Mouse (Mus musculus): ENCODE results near the gene Spata5. TPM values are rescaled to one million over a fixed set of nuclear protein-coding genes. Genes with fewer than 3 reads are reported as not detected.

Gene Spata5
- polyA plus RNA-seq (2016; fragmentation: Nextera tagmentation; extraction: Ambion mirVana) = 44.8 and 48.9 TPM in 2 replicates

DNA sequence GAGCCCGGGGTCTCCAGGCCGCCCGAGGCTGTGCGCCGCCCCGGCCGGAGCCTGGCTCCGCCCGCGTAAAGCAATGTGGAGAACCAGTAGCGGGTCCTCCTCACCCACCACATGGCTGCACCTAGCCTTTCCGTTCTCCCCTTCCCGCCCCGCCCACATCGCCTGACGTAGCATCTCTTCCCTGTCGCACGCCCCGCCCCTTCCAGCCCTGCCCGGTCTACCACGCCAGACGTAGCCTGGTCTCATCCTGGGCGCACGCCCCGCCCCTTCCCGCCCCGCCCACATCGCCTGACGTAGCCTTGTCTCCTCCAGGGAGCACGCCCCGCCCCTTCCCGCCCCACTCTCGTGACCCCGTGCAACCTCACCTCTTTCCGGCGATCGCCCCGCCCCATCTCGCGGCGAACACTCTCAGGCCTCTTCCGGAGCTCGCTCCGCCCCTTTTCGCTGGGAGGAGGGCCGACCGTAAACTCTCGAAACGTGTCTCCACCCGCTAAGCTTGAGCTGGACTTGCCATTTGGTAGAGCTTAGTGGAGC, at the start of gene Spata5:
Gene Spata5, plus strand, starts transcription at position 439 of the 534 bp plus-strand sequence.
- 1% methylated on average over 40 of the region's 50 CpGs for WGBS
- H3K36me3 ChIP-seq (replicated peaks) = no peaks in the 10 kb centered on the region

DNA sequence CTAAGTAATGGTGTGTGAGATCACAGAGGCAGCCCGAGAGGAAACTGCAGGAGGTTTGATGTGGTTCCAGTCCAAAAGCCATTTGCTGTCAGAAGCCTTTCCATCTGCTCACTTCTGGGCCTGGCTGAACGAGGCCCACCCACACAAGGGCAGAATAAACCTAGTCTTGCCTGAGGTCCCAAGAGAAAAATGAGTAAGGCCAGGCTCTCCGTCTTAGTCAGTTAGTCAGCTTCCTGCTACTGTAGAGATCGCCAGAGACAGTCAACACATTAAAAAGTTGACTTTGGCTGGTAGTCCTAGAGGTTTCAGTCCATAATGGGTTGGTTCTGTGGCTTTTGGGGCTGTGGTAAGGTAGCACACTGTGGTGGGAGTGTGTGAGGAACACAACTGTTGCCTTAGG, 49.3 kb upstream of the Spata5 start:
- no peak overlapping the region for H3K4me2 ChIP-seq
- H3K4me1 ChIP-seq = no peaks in the 10 kb centered on the region
- no peaks in the 10 kb centered on the region for H3K27me3 ChIP-seq
- no peak for ATAC-seq (ENCODE audit: low FRiP score)
- H3K4me3 ChIP-seq (replicated peaks) = no peak overlapping the region
- H3K9ac ChIP-seq = no peak overlapping the region
- no peak overlapping the region for H3K27ac ChIP-seq
- H3K9me3 ChIP-seq = no peaks in the 10 kb centered on the region
- no peaks in the 10 kb centered on the region for H3K36me3 ChIP-seq (replicated peaks)
- WGBS = 83% methylated on average over 4 of the region's 4 CpGs

More for the DNA sequence above, at the start of gene Spata5:
- Histone ChIP-seq H3K27ac (peak within 1 kb of the TSS; percentile 93), H3K4me2 (peak within 1 kb of the TSS; percentile 86), H3K9ac (peak within 1 kb of the TSS; percentile 72), H3K4me3 (replicated peaks) (peak within 1 kb of the TSS; percentile 96), H3K4me1 (peaks cover 19% of the 10 kb centered on the region), H3K9me3 (no peaks in the 10 kb centered on the region), H3K27me3 (no peaks in the 10 kb centered on the region)
- peak; percentile 96 for ATAC-seq (ENCODE audit: low FRiP score)

DNA sequence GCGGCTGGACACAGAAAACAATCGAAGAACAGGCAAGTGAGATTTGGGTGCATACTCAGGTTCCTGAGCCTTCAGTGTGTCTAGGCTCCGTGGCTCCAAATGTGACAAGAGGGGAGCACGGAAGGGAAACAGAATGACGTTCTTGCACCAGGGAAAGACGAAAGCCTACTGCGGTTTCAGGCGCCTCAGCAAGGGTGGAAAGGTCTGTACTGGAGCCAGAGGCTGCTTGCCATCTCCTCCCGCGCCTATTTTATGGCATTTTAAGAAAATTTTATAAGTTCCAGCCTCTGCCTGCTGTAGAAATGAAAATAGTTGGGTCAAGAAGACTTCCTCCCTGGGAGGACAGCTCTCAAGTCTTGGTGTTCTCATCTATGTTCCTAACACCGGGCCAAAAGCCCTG, 46.0 kb upstream of the Spata5 start:
- H3K4me1 ChIP-seq = no peaks in the 10 kb centered on the region
- H3K4me2 ChIP-seq = no peak overlapping the region
- H3K4me3 ChIP-seq (replicated peaks) = no peak overlapping the region
- ATAC-seq (ENCODE audit: low FRiP score) = no peak
- no peaks in the 10 kb centered on the region for H3K36me3 ChIP-seq (replicated peaks)
- no peaks in the 10 kb centered on the region for H3K9me3 ChIP-seq
- no peak overlapping the region for H3K27ac ChIP-seq
- no peak overlapping the region for H3K9ac ChIP-seq
- 91% methylated on average over 11 of the region's 11 CpGs for WGBS
- no peaks in the 10 kb centered on the region for H3K27me3 ChIP-seq

DNA sequence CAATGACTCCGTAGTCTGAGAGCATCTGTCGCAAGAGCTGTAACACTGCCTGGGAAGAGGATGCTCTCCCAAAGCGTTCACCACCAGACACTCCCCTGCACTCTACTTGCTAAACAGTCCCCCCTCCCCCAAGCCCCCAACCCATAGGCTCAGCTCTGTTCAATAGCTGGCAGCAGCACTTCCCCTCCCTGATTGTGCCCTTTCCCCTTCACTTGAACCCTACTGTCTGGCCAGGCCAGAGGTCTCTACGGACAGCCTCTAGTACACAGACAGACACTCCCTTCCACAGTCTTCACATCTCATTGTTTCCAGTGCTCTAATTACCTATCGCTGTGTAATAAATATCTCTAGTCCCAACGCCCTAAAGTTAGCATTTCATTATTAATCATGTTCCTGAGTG, 41.8 kb upstream of the Spata5 start:
- no peak for ATAC-seq (ENCODE audit: low FRiP score)
- 82% methylated on average over 6 of the region's 6 CpGs for WGBS
- no peaks in the 10 kb centered on the region for H3K36me3 ChIP-seq (replicated peaks)

DNA sequence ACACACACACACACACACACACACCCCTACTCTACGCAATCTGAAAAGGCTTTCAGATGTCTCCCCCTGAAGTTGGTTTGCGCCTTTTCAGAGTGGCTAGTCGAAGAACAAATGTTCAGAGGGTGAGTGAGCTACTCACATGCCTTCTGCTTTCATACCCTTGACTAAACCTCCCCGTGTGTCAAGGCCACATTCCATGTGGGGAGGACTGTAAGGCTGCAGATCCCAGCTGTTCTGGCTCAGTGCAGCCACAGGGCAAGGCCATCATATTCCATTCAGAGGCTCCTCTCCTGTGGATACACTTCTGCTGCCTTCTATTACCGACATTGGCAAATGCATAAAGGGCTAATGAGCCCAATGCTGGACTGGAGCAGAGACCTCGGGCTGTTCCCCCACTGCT, 41.3 kb upstream of the Spata5 start:
- no peak for ATAC-seq (ENCODE audit: low FRiP score)
- H3K9me3 ChIP-seq = no peaks in the 10 kb centered on the region
- no peaks in the 10 kb centered on the region for H3K27me3 ChIP-seq
- no peaks in the 10 kb centered on the region for H3K4me1 ChIP-seq
- H3K36me3 ChIP-seq (replicated peaks) = no peaks in the 10 kb centered on the region
- H3K27ac ChIP-seq = no peak overlapping the region
- 78% methylated on average over 6 of the region's 6 CpGs for WGBS
- H3K4me2 ChIP-seq = no peak overlapping the region
- no peak overlapping the region for H3K4me3 ChIP-seq (replicated peaks)
- no peak overlapping the region for H3K9ac ChIP-seq

More for the DNA sequence above, 41.8 kb upstream of the Spata5 start:
- Histone ChIP-seq H3K4me3 (replicated peaks) (no peak overlapping the region), H3K27ac (no peak overlapping the region), H3K9ac (no peak overlapping the region), H3K27me3 (no peaks in the 10 kb centered on the region), H3K4me2 (no peak overlapping the region), H3K4me1 (no peaks in the 10 kb centered on the region), H3K9me3 (no peaks in the 10 kb centered on the region)

DNA sequence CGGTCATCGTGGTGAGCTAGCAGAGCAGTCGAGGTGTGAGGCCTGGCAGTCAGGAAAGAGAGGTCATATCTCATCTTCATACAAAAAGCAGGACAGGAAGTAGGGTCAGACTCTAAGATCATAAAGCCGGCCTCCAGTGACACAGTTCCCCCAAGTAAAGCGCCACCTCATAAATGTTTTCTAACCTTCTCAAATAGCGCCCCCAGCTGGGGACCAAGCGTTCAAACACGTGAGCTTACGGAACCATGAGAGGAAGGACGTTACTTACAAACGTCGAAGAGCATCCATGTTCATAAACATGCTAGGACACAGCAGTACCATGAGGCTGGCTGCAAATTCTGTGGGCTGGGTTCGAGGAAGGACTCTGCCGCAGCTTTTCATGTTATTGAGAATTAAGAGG, 40.5 kb upstream of the Spata5 start:
- no peak overlapping the region for H3K4me2 ChIP-seq
- 83% methylated on average over 14 of the region's 14 CpGs for WGBS
- H3K9ac ChIP-seq = no peak overlapping the region
- H3K27ac ChIP-seq = no peak overlapping the region
- H3K36me3 ChIP-seq (replicated peaks) = no peaks in the 10 kb centered on the region
- ATAC-seq (ENCODE audit: low FRiP score) = no peak
- H3K9me3 ChIP-seq = no peaks in the 10 kb centered on the region
- H3K27me3 ChIP-seq = no peaks in the 10 kb centered on the region
- no peak overlapping the region for H3K4me3 ChIP-seq (replicated peaks)
- H3K4me1 ChIP-seq = no peaks in the 10 kb centered on the region

DNA sequence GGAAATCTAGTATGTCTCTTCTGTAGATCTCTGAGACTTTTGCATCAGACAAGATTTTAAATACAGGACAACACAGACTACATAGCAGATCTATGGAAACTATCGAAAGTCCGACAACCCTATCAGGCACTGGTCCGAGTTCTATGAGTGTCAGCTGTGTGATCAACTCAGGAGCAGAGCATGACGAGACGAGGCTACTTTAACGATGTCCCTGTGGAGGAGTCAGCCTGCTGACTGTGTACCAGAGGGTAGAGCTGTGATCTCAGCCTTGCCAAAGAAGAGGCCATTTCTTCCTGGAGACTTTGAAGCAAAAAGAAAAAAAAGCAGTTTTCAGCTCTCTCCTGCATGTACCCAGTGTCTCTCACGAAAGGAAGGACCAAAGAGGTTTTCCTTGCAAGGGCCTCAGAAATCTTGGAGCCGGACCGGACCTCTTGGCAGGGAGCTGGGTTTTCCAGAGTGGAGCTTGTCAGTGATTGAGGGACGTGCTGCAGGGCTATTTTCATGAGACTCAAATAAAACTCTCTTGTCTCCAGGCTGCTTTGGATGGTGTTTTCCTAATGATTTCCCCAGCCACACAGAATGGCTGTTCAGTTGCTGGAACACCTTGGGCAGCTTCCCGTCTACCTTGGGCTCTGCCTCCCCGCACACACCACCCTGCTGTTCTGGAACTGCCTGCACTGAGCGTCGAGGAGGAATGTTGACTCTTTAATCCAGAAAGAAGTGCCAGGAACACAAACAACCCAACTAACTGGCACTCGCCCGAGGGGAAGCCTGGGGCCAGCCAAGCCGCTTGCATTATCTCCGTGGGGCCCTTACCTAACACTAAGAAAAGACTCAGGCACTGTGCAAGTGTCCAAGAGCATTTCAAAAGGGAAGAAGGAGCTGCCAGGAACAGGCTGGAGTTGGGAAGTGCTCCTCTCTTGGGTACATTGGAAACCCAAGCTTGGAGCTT, 39.5 kb upstream of the Spata5 start:
- no peak for ATAC-seq (ENCODE audit: low FRiP score)
- no peak overlapping the region for H3K4me3 ChIP-seq (replicated peaks)
- no peak overlapping the region for H3K27ac ChIP-seq
- no peaks in the 10 kb centered on the region for H3K4me1 ChIP-seq
- no peak overlapping the region for H3K4me2 ChIP-seq
- no peaks in the 10 kb centered on the region for H3K9me3 ChIP-seq
- 72% methylated on average over 18 of the region's 18 CpGs for WGBS
- H3K27me3 ChIP-seq = no peaks in the 10 kb centered on the region
- H3K9ac ChIP-seq = no peak overlapping the region
- no peaks in the 10 kb centered on the region for H3K36me3 ChIP-seq (replicated peaks)

DNA sequence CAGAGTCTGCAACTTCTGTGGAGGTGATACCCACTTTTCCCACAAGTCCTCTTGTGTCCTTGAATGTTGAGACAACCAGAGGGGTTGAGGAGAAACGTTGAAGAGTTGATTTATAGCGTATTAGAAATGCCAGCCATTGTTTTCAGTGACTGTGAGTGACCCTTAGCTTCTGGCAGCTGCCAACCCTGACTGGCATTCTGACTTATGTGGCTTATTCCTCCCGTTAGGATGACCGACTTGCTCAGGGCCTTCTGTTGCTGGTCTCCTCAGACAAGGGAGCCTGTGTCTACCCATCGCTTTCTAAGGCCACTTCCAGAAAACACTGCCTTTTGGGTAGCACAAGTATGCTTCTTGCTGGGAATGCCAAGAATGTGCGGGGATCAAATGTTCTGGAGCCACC, 38.2 kb upstream of the Spata5 start:
- Histone ChIP-seq H3K4me1 (no peaks in the 10 kb centered on the region), H3K4me2 (no peak overlapping the region), H3K4me3 (replicated peaks) (no peak overlapping the region), H3K27ac (no peak overlapping the region), H3K9ac (no peak overlapping the region), H3K9me3 (no peaks in the 10 kb centered on the region), H3K36me3 (replicated peaks) (no peaks in the 10 kb centered on the region), H3K27me3 (no peaks in the 10 kb centered on the region)
- no peak for ATAC-seq (ENCODE audit: low FRiP score)
- 77% methylated on average over 6 of the region's 6 CpGs for WGBS

DNA sequence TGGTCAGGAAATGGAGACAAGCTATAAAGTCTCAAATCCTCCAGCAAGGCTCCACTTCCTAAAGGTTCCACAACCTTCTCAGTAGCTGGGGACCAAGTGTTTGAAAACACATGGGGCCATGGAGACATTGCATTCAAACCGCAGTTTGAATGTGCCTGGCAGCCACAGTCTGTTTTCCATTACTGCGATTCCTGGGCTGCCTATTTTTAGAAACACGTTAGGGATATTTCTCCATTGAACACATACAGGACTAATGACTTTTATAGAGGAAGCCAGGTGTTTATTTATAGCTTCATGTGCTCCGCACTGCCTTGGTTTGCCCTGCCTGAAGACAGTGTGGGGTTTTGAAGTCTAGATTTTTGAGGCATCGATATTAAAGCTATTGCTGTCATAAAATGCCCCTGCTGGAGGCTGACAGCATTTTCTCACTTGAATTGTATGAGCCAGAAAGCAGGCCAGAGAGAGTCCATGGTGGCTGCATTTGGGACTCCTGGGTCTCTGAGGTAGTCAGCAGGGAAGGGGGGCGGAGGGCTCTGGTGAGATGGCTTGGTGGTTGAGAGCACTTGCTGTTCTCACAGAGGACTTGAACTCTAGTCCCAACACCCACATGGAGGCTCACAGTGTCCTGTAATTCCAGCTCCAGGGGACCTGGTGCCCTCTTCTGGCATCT, 36.5 kb upstream of the Spata5 start:
- H3K27ac ChIP-seq = no peak overlapping the region
- no peak overlapping the region for H3K9ac ChIP-seq
- H3K4me1 ChIP-seq = no peaks in the 10 kb centered on the region
- H3K27me3 ChIP-seq = no peaks in the 10 kb centered on the region
- ATAC-seq (ENCODE audit: low FRiP score) = no peak
- WGBS = 88% methylated on average over 6 of the region's 6 CpGs
- H3K4me2 ChIP-seq = no peak overlapping the region
- no peak overlapping the region for H3K4me3 ChIP-seq (replicated peaks)
- H3K36me3 ChIP-seq (replicated peaks) = no peaks in the 10 kb centered on the region
- H3K9me3 ChIP-seq = no peaks in the 10 kb centered on the region

DNA sequence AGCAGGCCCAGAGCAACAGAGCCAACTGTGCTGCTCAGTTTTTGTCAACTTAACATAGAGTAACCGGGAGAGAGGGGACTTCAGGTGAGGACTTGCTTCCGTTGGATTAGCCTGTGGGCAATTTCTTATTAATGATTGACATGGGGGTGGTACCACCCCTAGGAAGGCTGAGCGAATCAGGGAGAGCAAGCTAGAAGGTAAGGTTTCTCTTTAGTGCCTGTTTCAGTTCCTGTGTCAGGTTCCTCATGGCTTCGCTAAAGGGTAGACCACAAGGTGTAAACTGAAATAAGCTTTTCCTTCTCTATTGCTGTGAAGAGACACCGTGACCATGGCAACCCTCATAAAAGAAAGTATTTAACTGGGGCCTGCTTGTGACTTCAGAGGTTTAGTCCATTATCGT, 32.4 kb upstream of the Spata5 start:
- no peak overlapping the region for H3K4me2 ChIP-seq
- WGBS = 93% methylated on average over 6 of the region's 6 CpGs
- H3K36me3 ChIP-seq (replicated peaks) = no peaks in the 10 kb centered on the region
- H3K4me1 ChIP-seq = no peaks in the 10 kb centered on the region
- H3K4me3 ChIP-seq (replicated peaks) = no peak overlapping the region
- H3K9ac ChIP-seq = no peak overlapping the region
- H3K27ac ChIP-seq = no peak overlapping the region
- no peak for ATAC-seq (ENCODE audit: low FRiP score)
- no peaks in the 10 kb centered on the region; the same call in 1 of the 2 replicates for H3K9me3 ChIP-seq
- H3K27me3 ChIP-seq = no peaks in the 10 kb centered on the region

DNA sequence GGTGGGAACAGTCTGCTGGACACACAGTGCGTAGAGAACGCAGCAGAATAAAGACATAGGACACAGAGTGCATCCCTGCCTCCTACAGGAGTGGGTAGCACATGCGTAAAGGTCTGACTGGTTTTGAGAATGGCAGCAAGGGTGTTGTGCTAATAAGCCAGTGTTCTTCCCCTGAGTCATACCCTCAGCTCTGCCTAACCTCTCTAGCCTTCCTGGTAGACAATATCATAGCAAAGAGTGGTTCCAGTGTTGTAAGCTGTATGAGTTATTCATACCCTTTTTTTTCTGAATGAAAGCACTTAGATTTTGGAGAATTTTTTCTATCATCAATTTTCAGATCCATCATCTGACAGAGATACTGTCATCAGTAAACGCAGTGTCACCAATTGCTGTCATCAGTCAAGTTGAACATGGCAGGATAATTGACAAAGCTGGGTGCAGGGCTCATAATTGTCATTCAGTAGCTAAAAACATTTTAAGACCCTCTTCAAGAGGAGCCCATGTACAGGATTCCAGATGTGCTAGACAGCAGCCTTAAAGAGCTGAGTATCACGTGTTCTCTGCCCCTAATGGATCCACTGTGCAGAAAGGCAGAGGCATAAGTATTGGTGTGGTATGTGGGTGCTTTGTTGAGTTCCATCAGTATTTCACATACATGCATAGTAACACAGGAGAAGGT, 22.6 kb upstream of the Spata5 start:
- no peak for ATAC-seq (ENCODE audit: low FRiP score)
- no peaks in the 10 kb centered on the region for H3K9me3 ChIP-seq
- H3K4me2 ChIP-seq = no peak overlapping the region
- no peak overlapping the region for H3K27ac ChIP-seq
- H3K4me1 ChIP-seq = no peaks in the 10 kb centered on the region
- H3K36me3 ChIP-seq (replicated peaks) = no peaks in the 10 kb centered on the region
- no peak overlapping the region for H3K4me3 ChIP-seq (replicated peaks)
- WGBS = 94% methylated on average over 5 of the region's 5 CpGs
- H3K27me3 ChIP-seq = no peaks in the 10 kb centered on the region
- H3K9ac ChIP-seq = no peak overlapping the region

DNA sequence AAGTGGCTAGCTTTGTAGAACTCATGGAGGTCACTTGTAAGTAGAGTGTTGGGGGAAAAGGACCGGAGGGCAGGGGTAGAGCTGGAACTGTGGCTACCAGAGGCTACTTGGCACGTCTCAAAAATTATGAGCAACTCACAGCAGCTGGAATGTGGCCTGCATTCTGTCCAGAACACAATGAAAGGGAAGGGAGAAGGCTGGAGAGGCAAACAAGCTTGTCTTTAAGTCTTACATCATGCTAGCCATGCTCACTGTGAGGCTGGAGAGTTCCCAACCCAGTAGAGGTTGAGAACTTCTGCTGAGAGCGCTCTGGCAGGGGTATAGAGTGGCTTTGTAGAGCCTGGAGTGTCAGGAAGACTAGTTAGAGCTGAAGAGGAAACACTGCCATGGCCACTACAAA, 22.1 kb upstream of the Spata5 start:
- Histone ChIP-seq H3K4me2 (no peak overlapping the region), H3K4me1 (no peaks in the 10 kb centered on the region), H3K9me3 (no peaks in the 10 kb centered on the region), H3K9ac (no peak overlapping the region), H3K4me3 (replicated peaks) (no peak overlapping the region), H3K36me3 (replicated peaks) (no peaks in the 10 kb centered on the region), H3K27ac (no peak overlapping the region), H3K27me3 (no peaks in the 10 kb centered on the region)
- no peak for ATAC-seq (ENCODE audit: low FRiP score)
- WGBS = 86% methylated on average over 3 of the region's 3 CpGs

All from forebrain, embryonic 12.5 days (tissue).